Mouse (Mus musculus): ENCODE measurements around the gene Fxyd5. TPM values are rescaled to one million over a fixed set of nuclear protein-coding genes. Genes with fewer than 3 reads are reported as not detected.
A peak's percentile ranks its signal among the peaks of the same experiment; 100 is the strongest.

Gene Fxyd5
- polyA plus RNA-seq, 1 experiment from 2014 or later = 14.8 TPM

- no peak within 1 kb of the TSS for H3K4me3 ChIP-seq (replicated peaks; ENCODE audit: low read length)
- no peak within 1 kb of the TSS for H3K9ac ChIP-seq
- no peak within 1 kb of the TSS for H3K4me2 ChIP-seq (replicated peaks)
- no peak for DNase-seq (ENCODE audit: low spot score)
- no peak within 1 kb of the TSS for H3K27ac ChIP-seq
- 91% methylated on average over 2 of the region's 2 CpGs for WGBS
- no peak for ATAC-seq (ENCODE audit: low FRiP score)
- H3K9me3 ChIP-seq (ENCODE audit: control insufficient read depth, low read length) = no peaks in the 10 kb centered on the region
- 0 out of 2 replicates have a peak, but pooled peaks cover 10% of the 10 kb centered on the region for H3K4me1 ChIP-seq (replicated peaks; ENCODE audit: control insufficient read depth, insufficient read depth, low read length)
- no peaks in the 10 kb centered on the region for H3K36me3 ChIP-seq (replicated peaks; ENCODE audit: control insufficient read depth, insufficient read depth)
- H3K27me3 ChIP-seq (ENCODE audit: control insufficient read depth, insufficient read depth, low read length) = peaks cover 18% of the 10 kb centered on the region
Measured at GRCm38 (mm10) chr7:31057071-31057470, 14.8 kb upstream of the Fxyd5 start, which contains the start of gene Fxyd1. Gene Fxyd1, minus strand, starts transcription at chr7:31057199.

DNA sequence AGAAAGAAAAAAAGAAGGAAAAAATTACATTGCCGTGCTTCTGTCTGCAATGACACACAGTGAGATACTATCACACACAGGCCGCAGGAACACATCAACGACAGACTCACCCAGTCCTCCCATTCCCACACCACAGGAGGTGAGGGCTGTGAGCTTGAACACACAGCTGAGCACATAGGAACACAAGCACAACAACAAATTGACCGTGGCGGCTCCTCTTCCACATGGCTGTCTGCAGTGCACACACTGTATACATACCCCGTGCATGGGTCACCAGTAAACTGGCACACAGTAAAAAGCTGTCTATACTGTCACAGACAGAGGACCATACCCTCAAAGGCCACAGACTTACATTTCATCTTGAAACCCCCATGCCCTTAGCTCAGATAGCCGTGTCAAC is 14.2 kb upstream of the Fxyd5 start:
- Histone ChIP-seq H3K4me2 (replicated peaks) (no peak overlapping the region), H3K4me3 (replicated peaks; ENCODE audit: low read length) (no peak overlapping the region), H3K36me3 (replicated peaks; ENCODE audit: control insufficient read depth, insufficient read depth) (no peaks in the 10 kb centered on the region), H3K9me3 (ENCODE audit: control insufficient read depth, low read length) (no peaks in the 10 kb centered on the region), H3K9ac (no peak overlapping the region), H3K27ac (no peak overlapping the region), H3K27me3 (ENCODE audit: control insufficient read depth, insufficient read depth, low read length) (peaks cover 24% of the 10 kb centered on the region), H3K4me1 (replicated peaks; ENCODE audit: control insufficient read depth, insufficient read depth, low read length) (0 out of 2 replicates have a peak, but pooled peaks cover 11% of the 10 kb centered on the region)
- no peak for DNase-seq (ENCODE audit: low spot score)
- 76% methylated on average over 7 of the region's 7 CpGs for WGBS
- ATAC-seq (ENCODE audit: low FRiP score) = no peak

GRCm38 (mm10) chr7:31055883-31056282 is 13.6 kb upstream of the Fxyd5 start:
- 36% methylated on average over 4 of the region's 4 CpGs for WGBS

GRCm38 (mm10) chr7:31055354-31055824 is 13.1 kb upstream of the Fxyd5 start:
- peaks cover 33% of the 10 kb centered on the region for H3K27me3 ChIP-seq (ENCODE audit: control insufficient read depth, insufficient read depth, low read length)
- no peaks in the 10 kb centered on the region for H3K9me3 ChIP-seq (ENCODE audit: control insufficient read depth, low read length)
- H3K9ac ChIP-seq = no peak overlapping the region
- WGBS = 5% methylated on average over 10 of the region's 10 CpGs
- ATAC-seq (ENCODE audit: low FRiP score) = peak; percentile 15; the same call in 1 of the 2 replicates
- peak overlapping the region; percentile 18; the same call in 1 of the 2 replicates for H3K4me2 ChIP-seq (replicated peaks)
- no peaks in the 10 kb centered on the region for H3K36me3 ChIP-seq (replicated peaks; ENCODE audit: control insufficient read depth, insufficient read depth)
- DNase-seq (ENCODE audit: low spot score) = no peak
- no peak overlapping the region for H3K4me3 ChIP-seq (replicated peaks; ENCODE audit: low read length)
- no peak overlapping the region for H3K27ac ChIP-seq
- peaks cover 22% of the 10 kb centered on the region; the same call in 1 of the 2 replicates for H3K4me1 ChIP-seq (replicated peaks; ENCODE audit: control insufficient read depth, insufficient read depth, low read length)

More at GRCm38 (mm10) chr7:31055883-31056282, 13.6 kb upstream of the Fxyd5 start:
- Histone ChIP-seq H3K27ac (no peak overlapping the region), H3K9me3 (ENCODE audit: control insufficient read depth, low read length) (no peaks in the 10 kb centered on the region), H3K4me1 (replicated peaks; ENCODE audit: control insufficient read depth, insufficient read depth, low read length) (0 out of 2 replicates have a peak, but pooled peaks cover 17% of the 10 kb centered on the region), H3K9ac (no peak overlapping the region), H3K36me3 (replicated peaks; ENCODE audit: control insufficient read depth, insufficient read depth) (no peaks in the 10 kb centered on the region), H3K4me2 (replicated peaks) (no peak overlapping the region), H3K27me3 (ENCODE audit: control insufficient read depth, insufficient read depth, low read length) (peaks cover 29% of the 10 kb centered on the region), H3K4me3 (replicated peaks; ENCODE audit: low read length) (no peak overlapping the region)
- ATAC-seq (ENCODE audit: low FRiP score) (no peak), DNase-seq (ENCODE audit: low spot score) (no peak)

DNA sequence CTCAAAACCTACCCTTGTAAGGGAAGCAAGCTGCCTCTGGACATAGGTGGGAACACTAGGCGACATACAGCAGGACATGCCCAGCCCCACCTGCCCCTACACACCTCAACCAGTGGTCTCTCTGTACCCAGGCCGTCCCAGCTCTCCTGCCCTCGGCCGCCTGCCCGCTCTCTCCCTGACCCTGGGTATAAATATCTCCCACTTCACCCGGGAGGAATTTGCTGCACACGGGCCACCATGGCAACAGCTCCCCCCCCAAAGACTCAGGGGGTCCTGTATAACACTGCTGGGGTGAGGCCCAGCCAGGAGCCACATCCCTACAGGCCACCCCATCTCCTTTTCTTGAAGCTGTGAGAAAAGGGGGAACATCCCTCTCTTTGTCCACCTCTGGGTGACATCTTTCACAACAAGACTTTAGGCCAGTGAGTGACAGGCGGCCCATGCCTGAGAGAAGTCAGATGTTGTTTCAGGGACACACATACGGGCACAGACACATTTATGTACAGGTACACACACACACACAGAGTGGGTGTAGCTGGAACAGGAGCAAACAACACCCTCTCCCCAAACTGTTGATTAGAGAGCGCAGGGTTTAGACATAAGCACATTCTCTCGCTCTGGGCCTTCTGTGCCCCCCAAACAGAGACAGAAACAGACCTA is 12.5 kb upstream of the Fxyd5 start:
- H3K27me3 ChIP-seq (ENCODE audit: control insufficient read depth, insufficient read depth, low read length) = peaks cover 37% of the 10 kb centered on the region
- 39% methylated on average over 11 of the region's 11 CpGs for WGBS
- DNase-seq (ENCODE audit: low spot score) (no peak), ATAC-seq (ENCODE audit: low FRiP score) (no peak)
- H3K4me2 ChIP-seq (replicated peaks) = peak overlapping the region; percentile 18
- no peak overlapping the region for H3K9ac ChIP-seq
- H3K27ac ChIP-seq = no peak overlapping the region; the same call in 1 of the 2 replicates
- H3K4me1 ChIP-seq (replicated peaks; ENCODE audit: control insufficient read depth, insufficient read depth, low read length) = peaks cover 28% of the 10 kb centered on the region; the same call in 1 of the 2 replicates
- H3K36me3 ChIP-seq (replicated peaks; ENCODE audit: control insufficient read depth, insufficient read depth) = no peaks in the 10 kb centered on the region
- no peak overlapping the region for H3K4me3 ChIP-seq (replicated peaks; ENCODE audit: low read length)
- H3K9me3 ChIP-seq (ENCODE audit: control insufficient read depth, low read length) = no peaks in the 10 kb centered on the region

GRCm38 (mm10) chr7:31053882-31054447 is 11.7 kb upstream of the Fxyd5 start:
- Histone ChIP-seq H3K36me3 (replicated peaks; ENCODE audit: control insufficient read depth, insufficient read depth) (no peaks in the 10 kb centered on the region), H3K4me3 (replicated peaks; ENCODE audit: low read length) (no peak overlapping the region), H3K4me2 (replicated peaks) (no peak overlapping the region), H3K9ac (no peak overlapping the region), H3K4me1 (replicated peaks; ENCODE audit: control insufficient read depth, insufficient read depth, low read length) (peaks cover 36% of the 10 kb centered on the region), H3K9me3 (ENCODE audit: control insufficient read depth, low read length) (no peaks in the 10 kb centered on the region), H3K27me3 (ENCODE audit: control insufficient read depth, insufficient read depth, low read length) (peaks cover 37% of the 10 kb centered on the region), H3K27ac (no peak overlapping the region)
- ATAC-seq (ENCODE audit: low FRiP score) (no peak), DNase-seq (ENCODE audit: low spot score) (no peak)
- WGBS = 30% methylated on average over 10 of the region's 10 CpGs

DNA sequence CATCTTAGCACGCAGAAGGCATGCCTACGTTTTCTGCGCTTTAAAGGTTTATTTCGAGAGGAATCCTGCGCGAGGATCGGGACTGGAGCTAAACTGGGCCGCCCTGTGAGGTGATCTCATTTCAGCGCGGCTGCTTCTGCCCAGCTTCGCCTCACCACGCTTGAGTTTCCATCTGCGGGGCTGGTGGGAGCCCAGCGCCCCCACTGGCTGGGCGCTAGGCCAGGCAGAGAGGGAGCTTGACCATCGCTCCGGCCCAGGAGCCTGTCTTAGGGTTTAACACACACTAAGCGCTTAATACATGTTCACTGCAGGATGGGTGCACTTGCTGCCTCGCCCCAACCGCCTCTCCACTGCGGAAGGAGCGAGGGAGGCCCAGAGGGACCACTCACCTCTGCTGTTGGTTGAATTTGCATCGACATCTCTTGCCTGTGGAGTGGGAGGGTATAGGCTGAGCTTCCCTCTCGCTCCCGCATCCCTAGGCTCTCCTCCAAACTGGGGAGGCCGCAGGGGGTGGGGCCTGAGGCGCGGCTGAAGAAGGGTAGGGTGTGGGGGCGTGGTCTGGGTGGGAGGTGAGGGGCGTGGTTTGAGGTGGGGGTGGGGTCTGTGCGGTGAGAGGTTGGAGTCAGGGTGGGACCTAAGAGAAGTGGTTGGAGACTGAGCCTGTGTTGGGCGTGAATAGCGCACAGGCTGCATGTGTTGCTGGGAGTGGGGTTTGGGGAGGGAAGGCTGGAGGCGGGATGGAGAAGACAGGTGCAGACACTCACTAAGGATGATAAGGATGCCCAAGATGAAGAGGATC is 10.6 kb upstream of the Fxyd5 start:
- Histone ChIP-seq H3K27ac (no peak overlapping the region), H3K4me2 (replicated peaks) (peak overlapping the region; percentile 56), H3K9me3 (ENCODE audit: control insufficient read depth, low read length) (no peaks in the 10 kb centered on the region), H3K27me3 (ENCODE audit: control insufficient read depth, insufficient read depth, low read length) (peaks cover 37% of the 10 kb centered on the region), H3K4me1 (replicated peaks; ENCODE audit: control insufficient read depth, insufficient read depth, low read length) (peaks cover 38% of the 10 kb centered on the region), H3K36me3 (replicated peaks; ENCODE audit: control insufficient read depth, insufficient read depth) (no peaks in the 10 kb centered on the region), H3K9ac (no peak overlapping the region), H3K4me3 (replicated peaks; ENCODE audit: low read length) (peak overlapping the region; percentile 40; the same call in 1 of the 2 replicates)
- peak; percentile 34 for DNase-seq (ENCODE audit: low spot score)
- peak; percentile 12; the same call in 1 of the 2 replicates for ATAC-seq (ENCODE audit: low FRiP score)
- under 1% methylated on average over 34 of the region's 34 CpGs for WGBS

- H3K9me3 ChIP-seq (ENCODE audit: control insufficient read depth, low read length) = no peaks in the 10 kb centered on the region
- WGBS = 2% methylated on average over 22 of the region's 22 CpGs
- H3K27me3 ChIP-seq (ENCODE audit: control insufficient read depth, insufficient read depth, low read length) = peaks cover 37% of the 10 kb centered on the region
- H3K9ac ChIP-seq = no peak overlapping the region
- H3K27ac ChIP-seq = no peak overlapping the region
- ATAC-seq (ENCODE audit: low FRiP score) (no peak), DNase-seq (ENCODE audit: low spot score) (no peak)
- H3K4me2 ChIP-seq (replicated peaks) = peak overlapping the region; percentile 56
- H3K36me3 ChIP-seq (replicated peaks; ENCODE audit: control insufficient read depth, insufficient read depth) = no peaks in the 10 kb centered on the region
- H3K4me3 ChIP-seq (replicated peaks; ENCODE audit: low read length) = peak overlapping the region; percentile 40; the same call in 1 of the 2 replicates
- peaks cover 38% of the 10 kb centered on the region for H3K4me1 ChIP-seq (replicated peaks; ENCODE audit: control insufficient read depth, insufficient read depth, low read length)
Measured at GRCm38 (mm10) chr7:31052251-31052635, 10.0 kb upstream of the Fxyd5 start.
